33 mouse cellular contexts compared by ENCODE assay signal in the genomic region with DNA sequence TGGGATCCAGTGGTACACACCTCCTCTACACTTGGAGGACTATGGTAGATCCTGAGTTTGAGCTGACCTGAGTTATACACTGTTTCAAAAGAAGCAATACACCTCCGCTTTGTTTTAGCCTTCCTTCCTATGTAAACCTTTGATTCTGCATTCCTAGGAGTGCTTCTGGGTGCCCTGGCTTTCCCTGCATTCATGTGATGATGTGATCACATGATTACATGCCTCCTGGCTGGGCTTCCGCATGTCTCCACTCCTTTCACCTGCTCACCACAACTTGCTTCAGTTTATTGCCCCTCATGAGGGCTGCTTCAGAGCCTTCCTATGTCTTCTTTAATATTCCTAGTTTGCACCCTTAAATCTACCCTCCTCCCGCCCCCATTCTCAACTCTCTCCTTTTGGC. TPM values are rescaled to one million over a fixed set of nuclear protein-coding genes. Genes with fewer than 3 reads are reported as not detected.
DNase-seq lines count a peak whose midpoint lies in the region; ATAC-seq lines count a peak whose summit lies in the region.
"Had no signal": no experiment of that assay in that cellular context is flagged by ENCODE, and none has a peak within 500 bp of the region (broad histone marks: within the 10 kb centered on the region; RNA-seq: fewer than 3 reads in every experiment).

No protein-coding gene starts in this region.

- intact Hi-C loops in heart, postnatal 14 days (cut with DNase I): loop anchor here (10.0 kb wide), 2 partner anchors 63 to 553 kb away; a partner anchor contains a TSS

- DNase-seq in heart, adult 11 months: peak; percentile 50
- DNase-seq in heart, postnatal 14 days: no peak
- peak; percentile 32 for DNase-seq in lung, postnatal 36 days
- no peak for DNase-seq in lung, adult 18-20 months
- DNase-seq in R1 (ENCODE audit: low read depth, low spot score): peak; percentile 63
- DNase-seq: adrenal gland, adult 2 months; adrenal gland, postnatal 14 days; cerebellum, adult 11 months; cerebellum, adult 2 months; cerebellum, adult 9-11 months; cerebellum, postnatal 25 days; forebrain, postnatal 0 days; gastrocnemius, adult 2 months; gastrocnemius, postnatal 14 days; heart, adult 2 months had no signal

- ATAC-seq in activated CD4-positive, CD25-positive, alpha-beta regulatory T cell, adult 4 months: no peak
- ATAC-seq: forebrain, embryonic 14.5 days; forebrain, postnatal 0 days; hindbrain, embryonic 16.5 days; intestine, embryonic 15.5 days had no signal

RNA-seq across cellular contexts. Expression of a gene that starts 3.9 kb away (rescaled TPM):
- not detected for total RNA-seq in heart, postnatal 14 days (2021)
- polyA plus RNA-seq in activated CD4-positive, CD25-positive, alpha-beta regulatory T cell, adult 4 months (2017; shearing (Covaris generic)): under 1 TPM in 1 of 2 experiments, not detected in 1; 0.59 TPM
- total RNA-seq: adrenal gland, adult 2 months; adrenal gland, postnatal 14 days; forebrain, postnatal 0 days; gastrocnemius, adult 2 months; gastrocnemius, postnatal 14 days; gastrocnemius, postnatal 4 days; heart, adult 2 months; heart, postnatal 25 days; hematopoietic stem cell, adult 5-6 weeks had no signal
- polyA plus RNA-seq: adrenal gland, adult 2 months; cerebellum, adult 2 months; frontal cortex, adult 2 months; heart, adult 2 months had no signal

RNA-seq across cellular contexts. Expression of a gene that starts 4.5 kb away (rescaled TPM):
- total RNA-seq in heart, postnatal 14 days (2021): 10 to 100 TPM; 54.1 to 55.5 TPM
- 10 to 100 TPM; 44.4 to 46.3 TPM for polyA plus RNA-seq in activated CD4-positive, CD25-positive, alpha-beta regulatory T cell, adult 4 months (2017; shearing (Covaris generic))

RNA-seq across cellular contexts. Expression of a gene that starts 33.6 kb away (rescaled TPM):
- total RNA-seq in heart, postnatal 14 days (2021): under 1 TPM; 0.17 to 0.34 TPM
- not detected for polyA plus RNA-seq in activated CD4-positive, CD25-positive, alpha-beta regulatory T cell, adult 4 months (2017; shearing (Covaris generic))
- total RNA-seq: common myeloid progenitor, adult 5-6 weeks; forebrain, postnatal 0 days; hematopoietic stem cell, adult 5-6 weeks had no signal
- polyA plus RNA-seq: embryonic facial prominence, embryonic 12.5 days; forebrain, embryonic 11.5 days; forebrain, embryonic 14.5 days; forebrain, postnatal 0 days; heart, embryonic 10.5 days; heart, embryonic 13.5 days; heart, embryonic 16.5 days; hindbrain, embryonic 13.5 days; hindbrain, embryonic 16.5 days had no signal

RNA-seq across cellular contexts. Expression of a gene that starts 36.3 kb away (rescaled TPM):
- not detected for total RNA-seq in heart, postnatal 14 days (2021)
- not detected for polyA plus RNA-seq in activated CD4-positive, CD25-positive, alpha-beta regulatory T cell, adult 4 months (2017; shearing (Covaris generic))
- total RNA-seq: adrenal gland, adult 2 months; adrenal gland, postnatal 14 days; adrenal gland, postnatal 4 days; common myeloid progenitor, adult 5-6 weeks; forebrain, postnatal 0 days; gastrocnemius, adult 2 months; gastrocnemius, postnatal 14 days; gastrocnemius, postnatal 4 days; heart, adult 2 months; heart, postnatal 25 days; hematopoietic stem cell, adult 5-6 weeks; MEL had no signal
- polyA plus RNA-seq: adrenal gland, adult 2 months; cerebellum, adult 2 months; embryonic facial prominence, embryonic 12.5 days; embryonic facial prominence, embryonic 15.5 days; forebrain, embryonic 11.5 days; forebrain, embryonic 14.5 days; forebrain, postnatal 0 days; frontal cortex, adult 2 months; heart, adult 2 months; heart, embryonic 10.5 days; heart, embryonic 13.5 days; heart, embryonic 16.5 days; hindbrain, embryonic 13.5 days; hindbrain, embryonic 16.5 days; intestine, embryonic 15.5 days had no signal

RNA-seq across cellular contexts. Expression of a gene that starts 37.6 kb away (rescaled TPM):
- 1 to 10 TPM; 1.7 to 2.7 TPM for total RNA-seq in heart, postnatal 14 days (2021)
- not detected for polyA plus RNA-seq in activated CD4-positive, CD25-positive, alpha-beta regulatory T cell, adult 4 months (2017; shearing (Covaris generic))
- total RNA-seq: MEL had no signal

Comparison
In these comparisons a context has a peak if more than half of its experiments do, and no peak if none do; other contexts are left out.
1. DNase-seq: peak in heart, adult 11 months (single experiment), lung, postnatal 36 days (single experiment) and R1 (single experiment); none in heart, postnatal 14 days (0 of 2) and lung, adult 18-20 months (0 of 2).